Mouse (Mus musculus) liver, adult 2 months (tissue): ENCODE measurements at regions not wholly inside any gene's neighbourhood (a gene's known extent, or its start where the extent isn't known, plus 50 kb on each side); places are given as distances from the start of the nearest gene placed in this dataset.

Experiments
- CTCF ChIP-seq: fragments of 200-500 bp; IDR thresholded peaks from 2 replicates; pipeline ENCODE4 v1.5.1; 2011; ENCODE audit warnings: low read depth, low read length, control low read depth
- POLR2A ChIP-seq: fragments of 200-500 bp; IDR thresholded peaks from 2 replicates; pipeline ENCODE4 v1.6.1; 2011; ENCODE audit warnings: low read length, control low read depth; ENCODE audit not compliant: insufficient read depth; ENCODE audit errors: extremely low read depth

GRCm38 (mm10) chr12:17492574-17492973 lies 52.0 kb upstream of the Odc1 start:
- no peak for TF ChIP-seq POLR2A
- TF ChIP-seq CTCF = no peak
